Mouse (Mus musculus) liver, postnatal 0 days (tissue): ENCODE measurements around the gene Pum3.

Experiments used
- CTCF ChIP-seq: sonication (generic); IDR thresholded peaks from 2 replicates; pipeline ENCODE4 v1.5.1; 2016; ENCODE audit warnings: antibody characterized with exemption, low read depth
- EP300 ChIP-seq: IDR thresholded peaks from 2 replicates; pipeline ENCODE4 v1.6.1; 2016; ENCODE audit warnings: antibody characterized with exemption, low read depth, mild to moderate bottlenecking

DNA sequence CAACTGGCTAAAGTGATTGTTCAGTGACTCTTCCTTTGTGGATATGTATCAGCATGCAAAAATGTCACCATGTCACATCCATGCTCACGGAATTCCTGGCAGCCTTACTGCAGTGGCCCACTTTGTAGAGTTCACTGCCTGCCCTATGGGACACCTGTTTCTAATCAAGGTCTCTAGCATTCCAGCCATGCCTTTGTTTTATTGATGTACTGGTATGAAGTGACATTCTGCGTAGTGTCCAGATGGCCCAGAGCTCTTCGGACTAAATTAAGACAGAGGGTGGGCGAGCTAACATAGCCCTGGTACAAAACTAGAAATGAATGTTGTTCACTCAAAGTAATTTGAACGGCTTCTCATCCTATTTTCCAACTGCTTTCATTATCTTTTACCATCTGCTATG is 11.5 kb upstream of the Pum3 start:
- TF ChIP-seq EP300 (no peak), CTCF (no peak)
